Mouse (Mus musculus) lung, adult 2 months (tissue): ENCODE results near the gene Pes1. TPM values are rescaled to one million over a fixed set of nuclear protein-coding genes. Genes with fewer than 3 reads are reported as not detected.

ENCODE experiments used
- DNase-seq: peaks from one replicate; pipeline ENCODE4 v3.0.0; 2022
- H3K4me1 ChIP-seq: fragments of 200-500 bp; 2 replicates; pipeline ENCODE4 v1.6.1; 2011; ENCODE audit warnings: low read length; ENCODE audit not compliant: control insufficient read depth, insufficient read depth
- H3K4me3 ChIP-seq: fragments of 200-500 bp; replicated peaks from 2 replicates; pipeline ENCODE3; 2011; ENCODE audit warnings: low read depth, mild to moderate bottlenecking, control low read depth, low read length; ENCODE audit errors: extremely low read depth
- CTCF ChIP-seq: fragments of 200-500 bp; IDR thresholded peaks from 2 replicates; pipeline ENCODE4 v1.5.1; 2011; ENCODE audit warnings: mild to moderate bottlenecking, low read length, control low read depth; ENCODE audit not compliant: insufficient read depth
- POLR2A ChIP-seq: fragments of 200-500 bp; IDR thresholded peaks from 2 replicates; pipeline ENCODE4 v1.6.1; 2011; ENCODE audit warnings: low read depth, mild to moderate bottlenecking, control low read depth, low read length, borderline replicate concordance; ENCODE audit errors: extremely low read depth
- WGBS: fragments of 180-500 bp; shearing (Covaris S2); methylation state at CpG from one replicate; pipeline ENCODE4 v1.1.7; 2018; 5-methylcytosine and 5-hydroxymethylcytosine counted together
- polyA plus RNA-seq: library from polyadenylated mRNA; depleted of rRNA; stranded (reverse); fragments of >200 nt; gene quantifications from 2 replicates; pipeline ENCODE4 v1.2.3, GENCODE M21; 2012

The Pes1 gene
- polyA plus RNA-seq, 1 experiment, result 33.9 TPM

DNA sequence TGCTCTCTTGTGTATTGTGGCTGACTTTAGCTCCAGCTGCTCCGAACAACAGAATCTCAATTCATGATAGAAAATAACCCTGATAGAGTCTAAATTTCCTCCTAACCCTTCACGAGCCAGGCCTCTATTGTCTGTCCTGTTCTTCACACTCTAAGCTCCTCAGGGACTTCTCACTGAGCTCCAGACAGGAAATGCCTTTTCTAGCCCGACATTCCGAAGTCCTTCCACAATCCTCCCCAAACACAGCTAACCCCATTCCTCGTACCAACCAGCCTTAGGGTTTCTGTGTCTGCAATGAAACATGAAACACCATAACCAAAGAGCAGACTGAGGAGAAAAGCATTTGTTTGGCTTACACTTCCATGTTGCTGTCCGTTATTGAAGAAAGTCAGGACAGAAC lies 17.8 kb downstream of the Pes1 start:
- H3K4me3 ChIP-seq, result no peak overlapping the region
- no peak for TF ChIP-seq CTCF
- TF ChIP-seq POLR2A, result no peak
- no peak for DNase-seq
- 46% methylated on average over 6 of the region's 6 CpGs for WGBS
- H3K4me1 ChIP-seq, result no peaks in the 10 kb centered on the region

DNA sequence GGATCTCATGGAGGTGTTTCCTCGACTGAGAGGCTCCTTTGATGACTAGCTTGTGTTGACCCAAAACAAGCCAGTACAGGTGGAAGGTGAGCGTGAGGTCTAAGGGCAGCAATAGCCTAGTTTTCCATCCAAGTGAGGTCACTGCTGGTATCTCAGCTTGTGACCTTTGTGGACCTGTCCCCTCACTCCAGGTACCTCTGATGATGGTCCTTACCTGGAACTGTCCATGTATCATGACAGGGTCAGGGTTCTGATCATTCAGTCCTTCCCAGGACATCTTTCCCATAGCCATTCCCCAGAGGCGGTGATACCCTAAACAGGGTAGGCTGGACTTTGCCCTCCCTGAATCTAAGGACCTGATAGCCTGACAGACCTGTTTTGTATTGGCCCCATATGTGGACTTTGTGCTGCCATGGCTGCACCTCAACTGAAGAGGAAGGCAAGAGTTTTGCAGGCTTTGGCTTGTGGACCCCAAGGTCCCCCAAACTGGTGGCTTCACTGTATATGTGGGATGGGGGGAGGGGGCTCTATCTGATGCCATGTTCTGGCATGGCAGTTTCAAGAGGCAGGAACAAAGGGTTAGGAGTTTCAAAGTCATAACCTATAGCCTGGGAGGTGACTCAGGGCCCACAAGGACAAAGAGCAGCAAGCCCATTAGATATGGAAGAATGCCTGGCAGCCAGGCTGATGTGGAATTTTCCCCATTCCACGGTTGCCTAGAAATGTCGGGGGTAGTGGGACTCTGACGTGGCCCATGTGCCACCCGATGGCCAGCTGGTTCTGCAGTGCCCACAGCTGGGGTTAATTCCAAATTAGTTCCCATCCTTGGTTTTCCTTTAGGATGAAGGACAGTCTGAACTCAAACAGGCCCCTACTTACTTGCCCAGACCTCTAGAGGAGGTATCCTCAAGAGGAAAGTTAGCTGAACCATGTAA lies 18.8 kb downstream of the Pes1 start:
- WGBS, result 69% methylated on average over 7 of the region's 7 CpGs
- Histone ChIP-seq H3K4me3 (no peak overlapping the region), H3K4me1 (no peaks in the 10 kb centered on the region)
- no peak for DNase-seq
- TF ChIP-seq POLR2A, result no peak
- no peak for TF ChIP-seq CTCF

DNA sequence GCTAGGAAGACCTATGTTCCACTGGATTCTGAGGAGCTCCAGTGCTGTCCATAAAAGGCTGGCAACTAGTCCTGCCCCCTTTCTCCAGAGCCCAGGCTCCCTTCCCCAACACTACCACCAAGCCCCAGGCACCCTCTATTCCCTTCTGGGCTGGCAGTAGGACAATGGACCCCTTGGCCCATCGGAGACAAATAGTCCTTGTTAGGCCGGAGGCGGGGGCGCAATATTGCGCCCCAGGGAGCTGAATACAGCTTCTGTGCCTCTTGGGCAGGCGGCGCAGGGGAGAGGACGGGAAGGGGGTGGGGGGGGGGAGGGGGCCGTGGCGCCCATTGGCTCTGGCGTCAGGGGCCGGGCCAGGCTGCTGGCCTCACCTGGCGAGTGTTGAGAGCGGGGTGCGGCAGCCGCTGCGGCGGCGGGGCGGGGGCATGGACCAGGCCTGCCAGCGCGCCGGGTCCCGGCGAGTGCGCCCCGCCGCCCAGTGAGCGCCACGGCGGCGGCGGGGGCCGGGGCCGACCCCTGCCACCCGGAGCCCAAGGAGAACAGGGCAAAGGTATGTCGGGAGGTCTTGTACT lies 19.6 kb downstream of the Pes1 start, which contains the start of gene Gal3st1:
Gene Gal3st1, plus strand, starts transcription at position 346 of the 572 bp plus-strand sequence.
- Histone ChIP-seq H3K4me3 (peak within 1 kb of the TSS; percentile 71), H3K4me1 (no peaks in the 10 kb centered on the region)
- peak; percentile 26 for DNase-seq
- TF ChIP-seq CTCF (no peak), POLR2A (no peak)
- WGBS, result under 1% methylated on average over 37 of the region's 37 CpGs

DNA sequence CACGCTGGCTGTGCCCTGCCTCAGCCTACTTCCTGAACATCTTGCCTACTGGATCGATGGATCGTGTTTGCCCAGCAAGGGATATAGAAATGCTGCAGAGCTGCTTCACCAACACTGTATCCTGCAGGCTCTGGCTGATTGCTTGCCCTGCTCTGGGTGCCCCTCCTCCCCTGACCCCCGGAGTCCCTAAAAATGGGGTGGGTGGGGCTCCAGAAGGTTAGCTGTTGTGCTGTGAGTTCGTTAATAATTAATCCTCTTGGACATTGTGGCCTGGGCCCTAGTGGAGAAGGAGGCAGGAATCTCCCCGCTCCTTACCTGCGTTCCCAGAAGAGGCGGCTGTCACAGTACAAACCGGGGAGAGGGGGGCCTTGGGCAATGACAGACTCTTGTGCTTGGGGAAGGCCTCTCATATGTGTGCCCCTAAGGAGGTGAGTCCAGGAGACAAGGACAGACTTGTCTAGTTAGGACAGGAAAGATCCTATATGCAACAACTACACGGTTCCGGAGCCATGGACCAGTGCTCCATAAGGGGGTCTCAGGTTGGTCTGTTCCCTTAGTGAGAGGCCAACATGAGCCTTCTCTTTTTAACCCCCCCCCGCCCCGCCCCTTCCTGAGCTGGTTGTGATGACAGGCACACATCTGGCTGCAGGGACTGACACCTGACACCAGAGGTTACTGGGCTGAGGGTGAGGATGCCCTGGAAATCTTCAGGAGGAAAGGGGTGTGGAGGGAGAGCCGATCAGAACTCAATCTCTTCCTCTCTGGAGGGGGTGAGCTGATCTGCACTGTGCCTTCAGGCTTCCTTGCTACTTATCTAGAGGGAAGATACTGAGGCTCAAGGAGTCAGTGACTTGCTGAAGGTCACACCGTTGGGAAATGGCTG lies 20.3 kb downstream of the Pes1 start:
- peak; percentile 46 for DNase-seq
- Histone ChIP-seq H3K4me1 (no peaks in the 10 kb centered on the region), H3K4me3 (peak overlapping the region; percentile 71)
- 9% methylated on average over 15 of the region's 15 CpGs for WGBS
- TF ChIP-seq POLR2A (no peak), CTCF (no peak)

DNA sequence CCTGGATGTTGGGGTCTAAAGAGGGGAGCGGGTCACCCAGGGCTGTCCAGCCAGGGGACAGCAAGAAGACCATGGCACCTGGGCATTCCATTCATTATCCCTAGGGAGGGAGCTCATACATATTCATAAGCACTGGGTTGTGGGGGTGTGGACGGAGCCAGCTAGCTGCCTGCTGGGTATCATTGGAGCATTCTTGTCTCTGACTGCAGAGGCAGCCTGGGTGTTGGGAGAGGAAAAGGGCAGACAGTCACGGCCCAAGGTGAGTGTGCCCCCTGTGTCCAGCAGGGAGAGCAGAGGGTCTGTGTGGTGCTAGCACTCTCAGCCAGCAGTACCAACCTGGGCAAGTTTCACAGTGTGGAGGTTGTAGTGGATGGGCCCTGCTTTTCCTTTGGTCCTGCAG lies 26.0 kb downstream of the Pes1 start:
- TF ChIP-seq CTCF (no peak), POLR2A (no peak)
- Histone ChIP-seq H3K4me1 (no peaks in the 10 kb centered on the region), H3K4me3 (no peak overlapping the region)
- 67% methylated on average over 3 of the region's 3 CpGs for WGBS
- DNase-seq, result no peak

DNA sequence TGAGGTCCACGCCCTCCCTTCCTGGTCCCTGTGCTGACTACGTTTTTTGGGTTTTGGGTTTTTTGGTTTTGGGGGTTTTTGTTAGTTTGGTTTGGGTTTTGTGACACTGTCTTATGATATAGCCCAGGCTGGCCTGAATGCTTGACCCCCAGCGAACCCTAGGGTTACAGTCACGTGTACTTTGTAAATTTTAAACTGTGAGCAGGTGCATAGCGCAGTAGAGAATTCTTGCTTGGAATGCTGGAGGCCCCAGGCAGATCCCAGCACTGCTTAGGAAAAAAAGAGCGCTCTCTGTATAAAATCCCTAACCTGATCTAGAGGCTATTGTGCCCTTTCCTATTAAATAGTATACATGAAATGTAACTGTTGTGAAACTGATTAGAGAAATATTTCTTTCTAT lies 29.4 kb downstream of the Pes1 start:
- H3K4me1 ChIP-seq, result no peaks in the 10 kb centered on the region
- WGBS, result 66% methylated on average over 6 of the region's 6 CpGs
- no peak overlapping the region for H3K4me3 ChIP-seq
- DNase-seq, result no peak
- TF ChIP-seq POLR2A (no peak), CTCF (no peak)

DNA sequence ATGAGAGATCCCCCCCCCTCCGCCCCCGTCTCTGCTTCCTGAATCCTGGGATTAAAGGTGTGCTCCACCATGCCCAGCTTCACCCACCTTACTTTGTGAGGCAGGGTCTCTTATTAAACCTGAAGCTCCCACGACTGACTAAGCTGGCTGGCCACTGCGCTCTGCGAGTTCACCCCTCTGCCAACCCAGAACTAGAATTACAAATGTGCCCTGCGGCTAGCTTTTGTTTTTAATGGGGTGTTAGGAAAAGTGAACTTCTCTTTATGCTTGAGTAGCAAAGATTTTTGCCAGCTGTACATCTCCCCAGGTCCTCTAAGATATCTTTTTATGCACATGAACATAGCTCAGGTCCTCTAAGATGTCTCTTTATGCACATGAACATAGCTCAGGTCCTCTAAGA lies 30.1 kb downstream of the Pes1 start:
- Histone ChIP-seq H3K4me3 (no peak overlapping the region), H3K4me1 (no peaks in the 10 kb centered on the region; the same call in 1 of the 2 replicates)
- no peak for DNase-seq
- WGBS, result 82% methylated on average over 6 of the region's 6 CpGs
- TF ChIP-seq POLR2A (no peak), CTCF (no peak)

DNA sequence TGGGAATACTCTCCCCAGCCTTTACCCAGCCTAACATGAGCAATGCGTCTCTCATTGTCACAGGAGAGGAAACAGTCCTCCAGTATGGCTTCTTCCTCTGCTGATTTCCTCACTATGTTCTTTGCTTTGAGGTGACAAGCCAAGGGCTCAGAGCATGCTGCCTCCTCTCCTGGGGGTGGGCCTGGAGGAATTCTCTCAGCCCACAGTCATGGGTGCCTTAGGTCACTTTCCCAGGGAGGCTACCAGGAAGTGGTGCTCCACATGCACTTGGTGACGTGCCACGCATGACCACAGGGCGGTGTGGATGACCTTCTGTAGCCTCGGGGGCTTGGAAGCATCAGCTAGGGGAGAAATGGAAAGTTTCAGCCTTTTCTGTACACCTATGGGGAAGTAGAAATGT lies 31.7 kb downstream of the Pes1 start:
- 57% methylated on average over 5 of the region's 5 CpGs for WGBS
- H3K4me1 ChIP-seq, result no peaks in the 10 kb centered on the region; the same call in 1 of the 2 replicates
- TF ChIP-seq POLR2A, result no peak
- no peak for TF ChIP-seq CTCF
- H3K4me3 ChIP-seq, result no peak overlapping the region
- DNase-seq, result no peak

DNA sequence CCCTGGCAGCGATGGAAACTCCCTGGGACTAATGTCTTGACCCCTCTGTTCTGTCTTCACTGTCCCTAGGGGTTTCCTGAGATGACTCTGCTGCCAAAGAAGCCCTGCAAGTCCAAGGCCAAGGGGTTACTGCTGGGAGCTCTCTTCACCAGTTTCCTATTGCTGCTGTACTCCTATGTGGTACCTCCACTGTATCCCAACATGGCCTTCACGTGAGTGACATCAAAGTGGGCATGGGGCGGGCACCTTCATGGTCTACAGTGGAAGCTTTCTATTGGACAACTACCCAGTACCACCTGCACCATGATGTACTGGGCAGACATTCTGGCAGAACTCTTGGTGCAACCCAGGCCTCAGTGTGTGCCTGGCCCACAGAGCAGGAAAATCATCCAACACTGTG lies 33.1 kb downstream of the Pes1 start:
- Histone ChIP-seq H3K4me1 (no peaks in the 10 kb centered on the region; the same call in 1 of the 2 replicates), H3K4me3 (no peak overlapping the region)
- no peak for DNase-seq
- no peak for TF ChIP-seq CTCF
- no peak for TF ChIP-seq POLR2A
- 82% methylated on average over 3 of the region's 3 CpGs for WGBS
